Mouse (Mus musculus): ENCODE results near the gene Senp1.

GRCm38 (mm10) chr15:98108297-98109152 is 15.0 kb upstream of the Senp1 start:
- TF ChIP-seq USF1 (IDR thresholded peaks at IDR 0.05; ENCODE audit: low read depth), result no peak
- TF ChIP-seq POLR2A (IDR thresholded peaks at IDR 0.05; ENCODE audit: insufficient read length, low read depth), result peak; percentile 81
- no peak for TF ChIP-seq MAX (IDR thresholded peaks at IDR 0.05; ENCODE audit: low read depth)
- TF ChIP-seq MYOD1 (IDR thresholded peaks at IDR 0.05; ENCODE audit: control insufficient read depth in 1 of 3, insufficient read length in 2 of 3, low read depth in 2 of 3), result peak in 1 of 3 experiments; percentile 60
- peak; percentile 59 for TF ChIP-seq POLR2AphosphoS2 (IDR thresholded peaks at IDR 0.05; ENCODE audit: insufficient read length, low read depth)
- TF ChIP-seq E2F4 (IDR thresholded peaks at IDR 0.05; ENCODE audit: insufficient read depth), result no peak
- peak in 1 of 3 experiments; percentile 16 for TF ChIP-seq MYOG (IDR thresholded peaks at IDR 0.05; ENCODE audit: control insufficient read depth in 1 of 3, insufficient read depth in 1 of 3, insufficient read length in 2 of 3, low read depth in 2 of 3)
- TF ChIP-seq TCF12 (IDR thresholded peaks at IDR 0.05; ENCODE audit: insufficient read depth, poor library complexity, severe bottlenecking), result no peak
- no peak for TF ChIP-seq TCF3 (IDR thresholded peaks at IDR 0.05; ENCODE audit: insufficient read length, low read depth)
- TF ChIP-seq CEBPB (IDR thresholded peaks at IDR 0.05; ENCODE audit: insufficient read depth, poor library complexity, severe bottlenecking), result no peak
- peak; percentile 90 for TF ChIP-seq SRF (IDR thresholded peaks at IDR 0.05; ENCODE audit: control insufficient read depth, insufficient read length, low read depth)

Data from myocyte (in vitro differentiated cells).